8 mouse cellular contexts compared by ENCODE assay signal in genomic region chr7:49426060-49426459, GRCm38 (mm10).
DNase-seq lines count a peak whose midpoint lies in the region; TF ChIP-seq lines count a peak whose summit lies in the region.

No protein-coding gene starts in this region.

- peak; percentile 53 for DNase-seq in gastrocnemius, adult 2 months
- no peak for DNase-seq in gastrocnemius, postnatal 25 days
- peak; percentile 70 to 71 for DNase-seq in right cerebral cortex, adult 2 months (ENCODE audit: low spot score in 2 of 2)
- DNase-seq in right cerebral cortex, postnatal 25 days: no peak
- DNase-seq in cerebellum, adult 8-10 months: peak; percentile 60
- peak; percentile 51 to 67 for DNase-seq in heart, postnatal 14 days
- DNase-seq in mesoderm, embryonic 11.5 days (ENCODE audit: low read depth, low spot score): peak; percentile 51
- DNase-seq in frontal cortex, postnatal 25 days (ENCODE audit: low spot score in 2 of 2): no peak

- no peak overlapping the region for H3K27ac ChIP-seq in gastrocnemius, adult 2 months

- TF ChIP-seq CTCF in gastrocnemius, adult 2 months (IDR thresholded peaks at IDR 0.05): peak; percentile 89

- intact Hi-C loops in gastrocnemius, adult 2 months (cut with DNase I): loop anchor here (1.0 to 5.0 kb wide), 5 partner anchors 27 to 293 kb away; no protein-coding TSS in a partner anchor
- intact Hi-C loops in heart, postnatal 14 days (cut with DNase I): loop anchor here (2.0 to 10.0 kb wide), 2 partner anchors 293 to 531 kb away; no protein-coding TSS in a partner anchor

- H3K4me3 ChIP-seq in gastrocnemius, adult 2 months: no peak overlapping the region

Comparison
In these comparisons a context has a peak if more than half of its experiments do, and no peak if none do; other contexts are left out.
1. DNase-seq: peak in gastrocnemius, adult 2 months (single experiment), right cerebral cortex, adult 2 months (2 of 2), cerebellum, adult 8-10 months (single experiment), heart, postnatal 14 days (2 of 2) and mesoderm, embryonic 11.5 days (single experiment); none in gastrocnemius, postnatal 25 days (single experiment), right cerebral cortex, postnatal 25 days (single experiment) and frontal cortex, postnatal 25 days (0 of 2).